Mouse (Mus musculus): ENCODE measurements around the gene Srsf2. TPM values are rescaled to one million over a fixed set of nuclear protein-coding genes. Genes with fewer than 3 reads are reported as not detected.

Gene Srsf2
- polyA plus RNA-seq, 1 experiment from 2014 or later: 791 TPM

GRCm38 (mm10) chr11:116873987-116874386 lies 21.1 kb upstream of the Srsf2 start:
- Histone ChIP-seq H3K4me1 (no peaks in the 10 kb centered on the region), H3K4me3 (no peak overlapping the region), H3K36me3 (peaks cover 43% of the 10 kb centered on the region), H3K27ac (no peak overlapping the region), H3K4me2 (replicated peaks) (no peak overlapping the region), H3K9me3 (no peaks in the 10 kb centered on the region), H3K9ac (no peak overlapping the region), H3K27me3 (replicated peaks) (no peaks in the 10 kb centered on the region)
- WGBS: 93% methylated on average over 20 of the region's 20 CpGs
- no peak for ATAC-seq (ENCODE audit: low FRiP score, low read depth)

- Histone ChIP-seq H3K9me3 (no peaks in the 10 kb centered on the region), H3K27ac (no peak overlapping the region), H3K9ac (no peak overlapping the region), H3K4me3 (no peak overlapping the region), H3K27me3 (replicated peaks) (no peaks in the 10 kb centered on the region), H3K36me3 (peaks cover 61% of the 10 kb centered on the region), H3K4me1 (no peaks in the 10 kb centered on the region), H3K4me2 (replicated peaks) (no peak overlapping the region)
- WGBS: 91% methylated on average over 9 of the region's 9 CpGs
- no peak for ATAC-seq (ENCODE audit: low FRiP score, low read depth)
Observed at GRCm38 (mm10) chr11:116871538-116871937, 18.6 kb upstream of the Srsf2 start.

- no peak for ATAC-seq (ENCODE audit: low FRiP score, low read depth)
- no peaks in the 10 kb centered on the region for H3K4me1 ChIP-seq
- peaks cover 78% of the 10 kb centered on the region for H3K36me3 ChIP-seq
- 91% methylated on average over 4 of the region's 4 CpGs for WGBS
- no peaks in the 10 kb centered on the region for H3K9me3 ChIP-seq
- no peaks in the 10 kb centered on the region for H3K27me3 ChIP-seq (replicated peaks)
- H3K4me2 ChIP-seq (replicated peaks): no peak overlapping the region
- no peak overlapping the region for H3K4me3 ChIP-seq
- no peak overlapping the region for H3K27ac ChIP-seq
- no peak overlapping the region for H3K9ac ChIP-seq
Observed at GRCm38 (mm10) chr11:116869641-116870040, 16.7 kb upstream of the Srsf2 start.

GRCm38 (mm10) chr11:116869223-116869622 lies 16.3 kb upstream of the Srsf2 start:
- Histone ChIP-seq H3K4me2 (replicated peaks) (no peak overlapping the region), H3K4me1 (no peaks in the 10 kb centered on the region), H3K36me3 (peaks cover 78% of the 10 kb centered on the region), H3K27me3 (replicated peaks) (no peaks in the 10 kb centered on the region), H3K9me3 (no peaks in the 10 kb centered on the region), H3K4me3 (no peak overlapping the region), H3K9ac (no peak overlapping the region), H3K27ac (no peak overlapping the region)
- 93% methylated on average over 8 of the region's 8 CpGs for WGBS
- ATAC-seq (ENCODE audit: low FRiP score, low read depth): no peak

GRCm38 (mm10) chr11:116868129-116868528 lies 15.2 kb upstream of the Srsf2 start:
- WGBS: 79% methylated on average over 3 of the region's 3 CpGs
- ATAC-seq (ENCODE audit: low FRiP score, low read depth): no peak
- Histone ChIP-seq H3K4me1 (no peaks in the 10 kb centered on the region), H3K27me3 (replicated peaks) (no peaks in the 10 kb centered on the region), H3K36me3 (peaks cover 77% of the 10 kb centered on the region), H3K4me2 (replicated peaks) (no peak overlapping the region), H3K27ac (no peak overlapping the region), H3K9me3 (no peaks in the 10 kb centered on the region), H3K9ac (no peak overlapping the region), H3K4me3 (no peak overlapping the region)

- Histone ChIP-seq H3K36me3 (peaks cover 82% of the 10 kb centered on the region), H3K4me3 (no peak overlapping the region), H3K27ac (no peak overlapping the region), H3K4me1 (no peaks in the 10 kb centered on the region), H3K9ac (no peak overlapping the region), H3K27me3 (replicated peaks) (no peaks in the 10 kb centered on the region), H3K4me2 (replicated peaks) (no peak overlapping the region), H3K9me3 (no peaks in the 10 kb centered on the region)
- ATAC-seq (ENCODE audit: low FRiP score, low read depth): no peak
- WGBS: 79% methylated on average over 12 of the region's 12 CpGs
Observed at GRCm38 (mm10) chr11:116865945-116866585, 13.2 kb upstream of the Srsf2 start.

GRCm38 (mm10) chr11:116864444-116864843 lies 11.6 kb upstream of the Srsf2 start:
- WGBS: 87% methylated on average over 10 of the region's 10 CpGs

GRCm38 (mm10) chr11:116857183-116857850 lies 4.4 kb upstream of the Srsf2 start:
- WGBS: 85% methylated on average over 12 of the region's 12 CpGs
- Histone ChIP-seq H3K4me1 (peaks cover 16% of the 10 kb centered on the region; the same call in 1 of the 2 replicates), H3K4me2 (replicated peaks) (no peak overlapping the region), H3K9me3 (no peaks in the 10 kb centered on the region), H3K4me3 (no peak overlapping the region), H3K9ac (0 out of 2 replicates have a peak overlapping the region, but pooled peaks have one; percentile 0), H3K27me3 (replicated peaks) (no peaks in the 10 kb centered on the region), H3K27ac (no peak overlapping the region), H3K36me3 (peaks cover 32% of the 10 kb centered on the region)
- ATAC-seq (ENCODE audit: low FRiP score, low read depth): no peak

More at GRCm38 (mm10) chr11:116864444-116864843, 11.6 kb upstream of the Srsf2 start:
- H3K36me3 ChIP-seq: peaks cover 90% of the 10 kb centered on the region
- no peak for ATAC-seq (ENCODE audit: low FRiP score, low read depth)
- H3K9me3 ChIP-seq: no peaks in the 10 kb centered on the region
- H3K27me3 ChIP-seq (replicated peaks): no peaks in the 10 kb centered on the region
- H3K4me2 ChIP-seq (replicated peaks): no peak overlapping the region
- no peak overlapping the region for H3K9ac ChIP-seq
- H3K4me3 ChIP-seq: no peak overlapping the region
- no peak overlapping the region for H3K27ac ChIP-seq
- H3K4me1 ChIP-seq: no peaks in the 10 kb centered on the region

GRCm38 (mm10) chr11:116854279-116854678 lies 1.4 kb upstream of the Srsf2 start:
- peak overlapping the region; percentile 98 for H3K4me3 ChIP-seq
- H3K9ac ChIP-seq: peak overlapping the region; percentile 98
- peak overlapping the region; percentile 61 for H3K4me2 ChIP-seq (replicated peaks)
- no peaks in the 10 kb centered on the region for H3K27me3 ChIP-seq (replicated peaks)
- ATAC-seq (ENCODE audit: low FRiP score, low read depth): no peak
- H3K4me1 ChIP-seq: peaks cover 25% of the 10 kb centered on the region
- H3K36me3 ChIP-seq: peaks cover 12% of the 10 kb centered on the region
- no peak overlapping the region for H3K27ac ChIP-seq
- 45% methylated on average over 10 of the region's 10 CpGs for WGBS
- no peaks in the 10 kb centered on the region for H3K9me3 ChIP-seq

- Histone ChIP-seq H3K9me3 (no peaks in the 10 kb centered on the region), H3K27ac (peak overlapping the region; percentile 93), H3K4me1 (peaks cover 25% of the 10 kb centered on the region), H3K9ac (peak overlapping the region; percentile 98), H3K4me3 (peak overlapping the region; percentile 98), H3K36me3 (peaks cover 15% of the 10 kb centered on the region), H3K4me2 (replicated peaks) (peak overlapping the region; percentile 61), H3K27me3 (replicated peaks) (no peaks in the 10 kb centered on the region)
- ATAC-seq (ENCODE audit: low FRiP score, low read depth): peak; percentile 93
- under 1% methylated on average over 36 of the region's 36 CpGs for WGBS
Observed at GRCm38 (mm10) chr11:116853512-116853928, 626 bp upstream of the Srsf2 start.

GRCm38 (mm10) chr11:116852291-116852890 lies 503 bp downstream of the Srsf2 start, which contains the start of gene Mfsd11:
Gene Mfsd11, plus strand, starts transcription at chr11:116852440.
- no peaks in the 10 kb centered on the region for H3K9me3 ChIP-seq
- H3K4me3 ChIP-seq: peak within 1 kb of the TSS; percentile 98
- peaks cover 23% of the 10 kb centered on the region for H3K36me3 ChIP-seq
- peak within 1 kb of the TSS; percentile 98 for H3K9ac ChIP-seq
- H3K4me1 ChIP-seq: peaks cover 25% of the 10 kb centered on the region
- under 1% methylated on average over 85 of the region's 91 CpGs for WGBS
- peak; percentile 57 for ATAC-seq (ENCODE audit: low FRiP score, low read depth)
- H3K27ac ChIP-seq: peak within 1 kb of the TSS; percentile 93
- H3K4me2 ChIP-seq (replicated peaks): peak within 1 kb of the TSS; percentile 61
- H3K27me3 ChIP-seq (replicated peaks): no peaks in the 10 kb centered on the region

- Histone ChIP-seq H3K27ac (peak overlapping the region; percentile 93; the same call in 1 of the 2 replicates), H3K27me3 (replicated peaks) (no peaks in the 10 kb centered on the region), H3K4me2 (replicated peaks) (peak overlapping the region; percentile 61), H3K9ac (peak overlapping the region; percentile 98), H3K36me3 (peaks cover 23% of the 10 kb centered on the region), H3K4me3 (peak overlapping the region; percentile 98), H3K4me1 (peaks cover 25% of the 10 kb centered on the region), H3K9me3 (no peaks in the 10 kb centered on the region)
- WGBS: 2% methylated on average over 29 of the region's 29 CpGs
- no peak for ATAC-seq (ENCODE audit: low FRiP score, low read depth)
Observed at GRCm38 (mm10) chr11:116851576-116852290, 1.2 kb downstream of the Srsf2 start.

All from neural tube, embryonic 12.5 days (tissue).